Mouse (Mus musculus) stomach, postnatal 0 days (tissue): ENCODE results near the gene Gcm2.

Experiments
- CTCF ChIP-seq: IDR thresholded peaks from 2 replicates; pipeline ENCODE4 v1.5.1; 2016; ENCODE audit warnings: antibody characterized with exemption, low read depth, mild to moderate bottlenecking, moderate library complexity
- EP300 ChIP-seq: optimal IDR thresholded peaks from 2 replicates; pipeline ENCODE3; 2016; ENCODE audit warnings: antibody characterized with exemption

DNA sequence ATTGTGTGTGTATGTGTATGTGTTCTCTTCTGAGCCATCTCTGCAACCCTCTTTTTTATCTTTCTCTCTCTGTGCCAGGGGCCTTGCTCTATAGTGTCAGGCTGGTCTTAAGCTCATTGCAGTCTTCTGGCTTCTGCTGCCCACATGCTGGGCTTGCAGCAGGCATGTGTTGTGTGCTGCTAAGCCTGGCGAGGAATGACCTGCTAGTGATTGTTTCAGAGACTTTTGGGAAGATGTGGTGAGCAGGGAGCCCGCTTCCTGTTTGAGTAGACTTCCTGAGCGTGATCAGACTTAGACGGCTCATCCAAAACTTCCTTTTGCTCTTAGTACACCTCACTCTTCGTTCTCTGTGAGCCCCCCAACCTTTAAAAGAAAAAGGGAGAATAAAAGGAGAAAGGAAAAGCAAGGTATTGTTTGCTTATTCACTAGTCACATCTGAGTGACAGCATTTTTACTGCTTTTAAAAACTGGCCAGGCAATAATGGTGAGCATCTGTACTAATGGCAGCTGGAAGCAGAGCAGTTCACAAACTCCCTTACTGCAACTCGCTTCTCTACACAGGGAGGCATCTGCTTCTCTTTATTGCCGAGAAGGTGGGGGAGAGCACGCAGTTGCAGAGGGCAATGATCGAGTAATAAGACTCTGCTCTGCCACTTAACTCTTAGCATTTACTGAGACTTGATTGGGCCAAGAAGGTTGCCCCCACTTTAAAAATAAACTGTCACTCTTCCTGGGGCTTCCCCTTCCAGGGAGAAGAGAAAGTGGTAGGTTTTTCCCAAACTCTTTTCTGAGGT, 8.5 kb upstream of the Gcm2 start:
- TF ChIP-seq CTCF (no peak), EP300 (no peak)
